Mouse (Mus musculus) hindbrain, embryonic 10.5 days (tissue): Measurements from ENCODE around the gene C330021F23Rik. TPM values are rescaled to one million over a fixed set of nuclear protein-coding genes. Genes with fewer than 3 reads are reported as not detected.

ENCODE experiments used
- DNase-seq: peaks from one replicate; pipeline ENCODE4 v3.0.0-alpha.2; 2017; ENCODE audit warnings: low spot score
- H3K27ac ChIP-seq: fragments of 300-500 bp; sonication (generic); 2 replicates; pipeline ENCODE4 v1.5.1; 2016; ENCODE audit warnings: mild to moderate bottlenecking, moderate library complexity
- H3K27me3 ChIP-seq: fragments of 300-500 bp; sonication (generic); 2 replicates; pipeline ENCODE4 v1.6.1; 2016; ENCODE audit warnings: mild to moderate bottlenecking; ENCODE audit not compliant: poor library complexity, insufficient read depth, severe bottlenecking
- H3K36me3 ChIP-seq: fragments of 300-500 bp; sonication (generic); 2 replicates; pipeline ENCODE4 v1.6.1; 2016; ENCODE audit warnings: mild to moderate bottlenecking, moderate library complexity
- H3K4me1 ChIP-seq: fragments of 300-500 bp; sonication (generic); replicated peaks from 2 replicates; pipeline ENCODE4 v1.6.1; 2016; ENCODE audit warnings: mild to moderate bottlenecking
- H3K4me3 ChIP-seq: fragments of 300-500 bp; sonication (generic); 2 replicates; pipeline ENCODE4 v1.5.1; 2016; ENCODE audit warnings: mild to moderate bottlenecking, moderate library complexity
- H3K9me3 ChIP-seq: fragments of 300-500 bp; sonication (generic); 2 replicates; pipeline ENCODE4 v1.6.1; 2016; ENCODE audit warnings: mild to moderate bottlenecking, moderate library complexity
- WGBS: fragments of 180-500 bp; shearing (Covaris S2); methylation state at CpG from one replicate; pipeline ENCODE4 v1.1.7; 2016; 5-methylcytosine and 5-hydroxymethylcytosine counted together
- polyA plus RNA-seq: library from polyadenylated mRNA; unstranded; fragments of >200 nt; fragmentation: Nextera tagmentation; extraction: Ambion mirVana; gene quantifications from 2 replicates; pipeline ENCODE4 v1.2.1, GENCODE M21; 2016

C330021F23Rik gene
- polyA plus RNA-seq, 1 experiment from 2014 or later, result 6.1 TPM

DNA sequence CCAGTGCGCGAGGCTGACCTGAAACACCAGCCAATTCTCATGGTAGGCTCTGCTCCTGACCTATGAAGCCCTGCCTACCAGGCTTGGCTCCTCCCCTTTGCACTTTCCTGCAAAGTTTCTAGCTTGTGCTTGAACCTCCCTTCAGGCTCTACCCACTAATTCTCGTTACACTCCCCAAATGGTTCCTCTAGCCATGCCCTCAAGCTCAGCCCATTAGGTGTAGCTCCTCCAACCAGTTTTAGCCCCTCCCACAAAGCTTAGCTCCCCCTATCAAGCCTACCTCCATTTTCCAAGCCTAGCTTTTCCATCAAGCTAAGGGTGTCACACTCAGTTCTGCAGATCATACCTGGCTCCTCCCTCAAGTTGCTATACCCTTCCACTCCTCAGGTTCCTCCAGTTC is 30.3 kb downstream of the C330021F23Rik start:
- Histone ChIP-seq H3K36me3 (peaks cover 50% of the 10 kb centered on the region), H3K27me3 (no peaks in the 10 kb centered on the region)
- WGBS, result 86% methylated on average over 3 of the region's 3 CpGs

GRCm38 (mm10) chr8:3599219-3599618 is 31.4 kb downstream of the C330021F23Rik start:
- Histone ChIP-seq H3K4me1 (no peaks in the 10 kb centered on the region), H3K9me3 (no peaks in the 10 kb centered on the region), H3K36me3 (peaks cover 62% of the 10 kb centered on the region), H3K4me3 (no peak overlapping the region), H3K27me3 (no peaks in the 10 kb centered on the region), H3K27ac (no peak overlapping the region)
- no peak for DNase-seq
- 68% methylated on average over 1 of the region's 1 CpGs for WGBS

More for the DNA sequence above, 30.3 kb downstream of the C330021F23Rik start:
- no peaks in the 10 kb centered on the region for H3K9me3 ChIP-seq
- H3K4me3 ChIP-seq, result no peak overlapping the region
- H3K27ac ChIP-seq, result no peak overlapping the region
- DNase-seq, result no peak
- H3K4me1 ChIP-seq, result no peaks in the 10 kb centered on the region

DNA sequence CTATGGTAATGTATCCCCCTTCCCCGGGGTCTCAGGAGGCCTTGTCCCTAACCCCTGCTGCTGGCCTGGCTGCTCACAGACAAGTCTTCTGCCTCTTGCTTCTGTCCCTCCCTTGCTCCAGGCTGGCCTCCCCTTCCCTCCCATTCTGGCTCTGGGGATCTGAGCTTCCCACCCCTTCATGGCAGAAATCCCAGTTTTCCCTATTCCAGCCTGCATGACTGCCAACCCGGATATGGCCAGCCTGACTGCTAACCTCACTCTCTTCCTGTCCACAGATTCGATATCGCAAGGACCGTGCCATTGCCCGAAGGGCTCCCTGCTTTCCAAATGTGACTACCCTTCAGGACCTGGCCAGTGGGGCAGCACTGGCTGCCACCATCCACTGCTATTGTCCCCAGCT is 32.6 kb downstream of the C330021F23Rik start:
- WGBS, result 94% methylated on average over 6 of the region's 6 CpGs
- Histone ChIP-seq H3K27ac (no peak overlapping the region), H3K27me3 (no peaks in the 10 kb centered on the region), H3K4me1 (no peaks in the 10 kb centered on the region), H3K36me3 (peaks cover 74% of the 10 kb centered on the region), H3K4me3 (no peak overlapping the region), H3K9me3 (no peaks in the 10 kb centered on the region)
- DNase-seq, result no peak

DNA sequence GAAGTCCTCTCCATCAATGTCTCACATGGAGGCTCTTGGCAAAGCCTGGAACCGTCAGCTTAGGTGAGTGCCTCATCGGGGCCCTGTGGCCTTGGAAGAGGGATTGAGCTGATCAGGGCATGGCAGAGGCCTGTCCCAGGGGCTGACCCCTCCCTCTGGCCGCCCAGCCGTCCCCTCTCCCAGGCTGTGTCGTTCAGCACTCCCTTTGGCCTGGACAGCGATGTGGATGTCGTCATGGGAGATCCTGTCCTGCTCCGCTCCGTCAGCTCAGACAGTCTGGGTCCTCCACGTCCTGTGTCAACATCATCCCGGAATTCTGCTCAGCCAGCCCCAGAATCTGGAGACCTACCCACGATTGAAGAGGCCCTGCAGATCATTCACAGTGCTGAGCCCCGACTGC is 35.6 kb downstream of the C330021F23Rik start:
- Histone ChIP-seq H3K27ac (no peak overlapping the region), H3K36me3 (peaks cover 95% of the 10 kb centered on the region), H3K4me1 (no peaks in the 10 kb centered on the region), H3K9me3 (no peaks in the 10 kb centered on the region), H3K4me3 (no peak overlapping the region), H3K27me3 (no peaks in the 10 kb centered on the region)
- no peak for DNase-seq
- WGBS, result 80% methylated on average over 13 of the region's 13 CpGs

DNA sequence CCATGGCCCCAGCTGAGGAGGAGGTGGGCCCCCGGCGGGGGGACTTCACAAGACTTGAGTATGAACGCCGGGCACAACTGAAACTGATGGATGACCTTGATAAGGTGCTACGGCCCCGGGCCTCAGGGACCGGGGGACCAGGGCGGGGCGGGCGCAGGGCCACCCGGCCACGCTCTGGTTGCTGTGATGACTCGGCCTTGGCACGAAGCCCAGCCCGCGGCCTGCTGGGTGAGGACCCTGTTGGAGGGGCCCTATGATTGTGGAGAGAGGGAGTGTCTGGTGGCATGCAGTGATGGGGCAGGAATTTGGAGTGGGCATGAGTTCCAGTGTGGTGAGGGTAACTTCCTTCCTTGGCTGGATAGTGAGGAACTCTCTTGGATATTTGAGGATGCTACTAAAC is 38.8 kb downstream of the C330021F23Rik start:
- H3K27ac ChIP-seq, result no peak overlapping the region
- peaks cover 100% of the 10 kb centered on the region for H3K36me3 ChIP-seq
- no peaks in the 10 kb centered on the region for H3K9me3 ChIP-seq
- H3K27me3 ChIP-seq, result no peaks in the 10 kb centered on the region
- no peaks in the 10 kb centered on the region; the same call in 1 of the 2 replicates for H3K4me1 ChIP-seq
- DNase-seq, result no peak
- WGBS, result 94% methylated on average over 16 of the region's 16 CpGs
- H3K4me3 ChIP-seq, result no peak overlapping the region

DNA sequence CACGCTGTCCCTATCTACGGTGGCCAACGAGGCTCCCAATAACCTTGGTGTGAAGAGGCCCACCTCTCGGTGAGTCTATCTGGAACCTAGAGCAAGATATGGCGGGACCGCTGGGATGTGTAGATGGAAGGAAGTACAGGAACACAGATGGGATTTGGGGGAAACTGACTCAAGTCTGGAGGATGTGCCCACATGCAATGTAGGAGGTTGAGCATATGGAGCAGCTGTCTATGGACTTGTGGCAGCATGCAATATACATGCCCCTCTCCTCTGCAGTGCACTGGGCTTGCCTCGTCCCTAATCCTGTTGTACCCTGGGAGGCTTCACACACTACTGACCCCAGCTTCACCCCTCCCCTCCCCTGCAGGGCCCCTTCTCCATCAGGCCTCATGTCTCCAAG is 40.0 kb downstream of the C330021F23Rik start:
- Histone ChIP-seq H3K27me3 (no peaks in the 10 kb centered on the region), H3K27ac (no peak overlapping the region), H3K9me3 (no peaks in the 10 kb centered on the region), H3K4me1 (no peaks in the 10 kb centered on the region; the same call in 1 of the 2 replicates), H3K4me3 (no peak overlapping the region), H3K36me3 (peaks cover 100% of the 10 kb centered on the region)
- no peak for DNase-seq
- 89% methylated on average over 7 of the region's 7 CpGs for WGBS

DNA sequence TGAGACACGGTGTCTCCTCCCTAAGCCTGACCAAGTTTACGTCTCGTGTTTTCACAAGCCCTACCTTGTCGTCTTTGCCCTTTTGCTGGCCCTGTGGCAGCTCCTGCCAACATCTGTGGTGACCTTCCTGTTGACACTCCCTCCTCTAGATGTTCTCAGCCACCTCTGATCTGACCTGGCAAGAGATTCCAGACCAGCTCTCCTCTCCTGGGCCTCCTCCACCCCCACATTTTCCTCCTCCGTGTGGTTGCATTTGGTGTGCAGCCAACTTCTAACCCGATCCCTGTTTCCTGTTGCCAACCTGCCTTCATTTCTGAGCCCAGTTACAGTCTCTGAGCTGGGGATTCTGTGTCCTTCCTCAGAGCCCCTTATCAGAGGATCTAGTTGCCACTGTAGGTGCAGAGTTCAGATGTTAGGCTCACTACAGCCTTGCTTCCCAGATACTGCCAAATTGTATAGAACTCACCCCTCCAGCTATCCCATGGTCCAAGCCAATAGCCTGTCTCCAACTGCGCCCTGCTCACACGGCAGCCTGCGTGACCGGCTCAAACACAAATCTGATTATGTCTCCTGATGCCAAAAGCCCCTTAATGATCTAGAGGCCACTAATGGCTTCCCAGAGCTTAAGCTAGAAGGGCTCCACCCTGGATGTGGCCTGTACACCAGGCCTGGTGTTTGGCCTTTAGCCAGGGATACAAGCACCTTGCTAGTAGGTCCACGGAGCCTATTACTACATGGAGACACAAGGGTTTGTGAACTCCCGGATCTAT is 41.4 kb downstream of the C330021F23Rik start:
- Histone ChIP-seq H3K4me3 (no peak overlapping the region), H3K9me3 (no peaks in the 10 kb centered on the region), H3K27ac (no peak overlapping the region), H3K36me3 (peaks cover 100% of the 10 kb centered on the region), H3K4me1 (no peaks in the 10 kb centered on the region; the same call in 1 of the 2 replicates), H3K27me3 (no peaks in the 10 kb centered on the region)
- DNase-seq, result no peak
- WGBS, result 91% methylated on average over 12 of the region's 12 CpGs

DNA sequence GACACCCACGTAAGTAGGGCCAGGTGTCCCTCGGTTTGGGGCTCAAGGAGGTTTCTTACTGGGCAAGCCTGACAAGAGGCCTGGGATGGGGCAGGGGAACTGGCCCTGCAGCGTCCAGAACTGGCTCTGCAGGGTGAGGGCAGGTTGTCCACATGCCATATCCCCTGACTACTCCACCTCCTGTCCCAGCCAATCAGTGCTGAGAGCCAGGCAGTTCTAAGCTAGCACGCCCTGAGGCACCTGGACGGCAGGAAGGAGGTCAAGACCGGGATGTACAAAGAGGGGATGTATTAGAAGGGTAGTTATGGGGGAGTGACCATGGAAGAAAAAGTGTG is 42.0 kb downstream of the C330021F23Rik start:
- H3K27ac ChIP-seq, result no peak overlapping the region
- peaks cover 100% of the 10 kb centered on the region for H3K36me3 ChIP-seq
- no peak overlapping the region for H3K4me3 ChIP-seq
- 82% methylated on average over 6 of the region's 6 CpGs for WGBS
- no peak for DNase-seq
- H3K9me3 ChIP-seq, result no peaks in the 10 kb centered on the region
- H3K4me1 ChIP-seq, result no peaks in the 10 kb centered on the region; the same call in 1 of the 2 replicates
- H3K27me3 ChIP-seq, result no peaks in the 10 kb centered on the region

- Histone ChIP-seq H3K27ac (peak within 1 kb of the TSS; percentile 85), H3K4me3 (peak within 1 kb of the TSS; percentile 93), H3K4me1 (peaks cover 23% of the 10 kb centered on the region), H3K27me3 (no peaks in the 10 kb centered on the region), H3K9me3 (no peaks in the 10 kb centered on the region), H3K36me3 (peaks cover 24% of the 10 kb centered on the region)
- DNase-seq, result peak; percentile 100
- WGBS, result under 1% methylated on average over 37 of the region's 37 CpGs
Observed at GRCm38 (mm10) chr8:3621199-3621970, 53.6 kb downstream of the C330021F23Rik start, which contains the start of the genes Xab2 and Pet100. Xab2 (minus strand) TSS chr8:3621316. Pet100 (plus strand) TSS chr8:3621548.

GRCm38 (mm10) chr8:3622119-3622518 is 54.3 kb downstream of the C330021F23Rik start:
- Histone ChIP-seq H3K27me3 (no peaks in the 10 kb centered on the region), H3K27ac (no peak overlapping the region), H3K9me3 (no peaks in the 10 kb centered on the region), H3K4me3 (peak overlapping the region; percentile 93), H3K4me1 (peaks cover 23% of the 10 kb centered on the region), H3K36me3 (peaks cover 18% of the 10 kb centered on the region)
- WGBS, result 68% methylated on average over 8 of the region's 8 CpGs
- no peak for DNase-seq

DNA sequence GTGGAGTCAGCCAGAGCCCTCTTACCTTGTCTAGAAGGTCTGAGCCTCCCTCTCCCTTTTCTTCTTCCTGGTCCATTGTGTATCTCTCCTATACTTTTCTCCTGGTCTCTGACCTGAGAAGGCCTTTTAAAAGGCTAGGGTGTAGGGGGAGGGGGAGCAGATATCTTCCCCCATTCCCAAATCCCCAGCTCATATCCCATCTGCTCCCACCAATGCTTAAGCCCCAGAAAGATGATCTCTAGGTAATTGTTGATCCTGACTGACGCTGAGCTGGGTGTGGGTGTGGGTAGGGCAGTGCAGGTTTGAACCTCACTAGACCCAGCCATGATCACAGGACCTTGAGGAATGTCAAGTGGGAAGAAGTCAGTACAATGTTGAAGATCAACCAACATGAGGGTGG is 57.7 kb downstream of the C330021F23Rik start, which contains the start of gene Pcp2:
Gene Pcp2 (minus strand): TSS at position 101 of the 400 bp plus-strand sequence.
- DNase-seq, result no peak
- Histone ChIP-seq H3K4me1 (peaks cover 11% of the 10 kb centered on the region), H3K9me3 (no peaks in the 10 kb centered on the region), H3K4me3 (no peak within 1 kb of the TSS), H3K27me3 (peaks cover 20% of the 10 kb centered on the region; the same call in 1 of the 2 replicates), H3K36me3 (no peaks in the 10 kb centered on the region), H3K27ac (no peak within 1 kb of the TSS)
- 56% methylated on average over 1 of the region's 1 CpGs for WGBS

GRCm38 (mm10) chr8:3626971-3627370 is 59.2 kb downstream of the C330021F23Rik start:
- Histone ChIP-seq H3K4me3 (no peak overlapping the region), H3K36me3 (no peaks in the 10 kb centered on the region)
- 63% methylated on average over 5 of the region's 5 CpGs for WGBS

GRCm38 (mm10) chr8:3628014-3628413 is 60.2 kb downstream of the C330021F23Rik start:
- 32% methylated on average over 5 of the region's 5 CpGs for WGBS
- H3K36me3 ChIP-seq, result no peaks in the 10 kb centered on the region
- H3K27me3 ChIP-seq, result peaks cover 23% of the 10 kb centered on the region; the same call in 1 of the 2 replicates
- H3K4me1 ChIP-seq, result peaks cover 9% of the 10 kb centered on the region
- no peak overlapping the region for H3K4me3 ChIP-seq
- no peak for DNase-seq
- H3K27ac ChIP-seq, result no peak overlapping the region
- H3K9me3 ChIP-seq, result no peaks in the 10 kb centered on the region

More at GRCm38 (mm10) chr8:3626971-3627370, 59.2 kb downstream of the C330021F23Rik start:
- Histone ChIP-seq H3K27ac (no peak overlapping the region), H3K4me1 (peaks cover 17% of the 10 kb centered on the region), H3K9me3 (no peaks in the 10 kb centered on the region), H3K27me3 (peaks cover 23% of the 10 kb centered on the region; the same call in 1 of the 2 replicates)
- DNase-seq, result no peak
